Mouse (Mus musculus) G1E-ER4 (cell line): Measurements from ENCODE around the gene Hcar2. TPM values are rescaled to one million over a fixed set of nuclear protein-coding genes. Genes with fewer than 3 reads are reported as not detected.

Source experiments
- GATA1 ChIP-seq: IDR thresholded peaks from one replicate; pipeline ENCODE4 v1.8.0; 2012; ENCODE audit warnings: low read length, inconsistent platforms
- polyA plus RNA-seq: library from polyadenylated mRNA; stranded (reverse); fragments of >175 nt; gene quantifications from 2 replicates; pipeline ENCODE4 v1.2.3, GENCODE M21; 2012

The Hcar2 gene
- polyA plus RNA-seq = not detected in 2 replicates

DNA sequence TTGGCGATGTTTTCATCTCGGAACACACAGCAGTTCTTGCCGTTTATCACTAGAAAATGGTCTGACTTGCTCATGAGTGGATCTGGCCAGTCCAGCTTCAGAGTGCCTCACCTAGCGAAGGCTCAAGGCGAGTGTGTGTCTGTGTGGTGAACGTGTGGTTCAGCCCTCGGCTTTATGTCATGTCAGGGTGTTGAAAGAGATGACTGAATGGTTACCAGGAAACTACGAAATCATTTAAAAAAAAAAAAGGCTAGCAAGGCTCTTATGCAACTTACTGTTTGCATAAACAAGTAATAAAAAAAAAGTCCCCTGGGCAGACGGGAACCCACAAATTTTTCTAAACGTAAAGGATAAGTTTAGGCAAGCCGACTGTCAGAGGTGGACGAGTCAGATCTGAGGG is at the start of gene Hcar2:
Hcar2 (minus strand) TSS at position 135 of the 400 bp plus-strand sequence.
- no peak for TF ChIP-seq GATA1

DNA sequence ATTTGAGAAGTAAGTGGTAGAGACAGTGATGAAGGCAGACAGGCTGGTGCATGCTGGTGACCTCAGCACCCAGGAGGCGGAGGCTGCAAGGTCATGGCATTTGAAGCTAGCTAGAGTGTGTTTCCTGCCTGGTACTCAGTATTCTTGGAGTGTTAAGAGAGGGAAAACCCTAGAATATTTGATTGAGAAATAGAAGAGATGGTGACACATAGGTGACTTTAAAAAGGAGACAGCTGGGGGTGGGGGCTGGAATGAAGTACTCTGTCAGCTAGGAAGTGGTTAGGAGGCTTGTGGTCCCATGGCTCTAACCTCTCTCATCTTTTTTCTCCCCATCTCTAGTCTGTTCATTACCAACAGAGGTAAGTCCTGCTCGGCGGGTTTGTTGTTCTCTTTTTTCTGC is 49.6 kb upstream of the Hcar2 start:
- no peak for TF ChIP-seq GATA1

DNA sequence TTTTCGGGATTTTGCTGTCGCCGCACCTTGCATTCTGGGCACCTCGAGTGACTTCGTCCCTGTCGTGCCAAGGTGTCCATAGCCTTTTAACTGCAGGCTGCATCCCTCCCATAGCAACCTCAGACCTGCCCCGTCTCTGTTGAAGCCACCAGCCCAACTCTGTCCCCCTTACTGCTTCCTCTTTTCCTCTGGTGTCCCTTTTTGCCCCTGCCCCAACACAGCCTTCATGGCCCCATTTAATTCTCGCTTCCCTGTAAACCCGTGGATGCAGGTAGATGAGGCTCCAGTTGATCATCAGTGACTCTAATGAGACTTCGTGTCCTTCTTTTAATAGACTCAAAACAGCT is 42.3 kb upstream of the Hcar2 start:
- TF ChIP-seq GATA1 = no peak

DNA sequence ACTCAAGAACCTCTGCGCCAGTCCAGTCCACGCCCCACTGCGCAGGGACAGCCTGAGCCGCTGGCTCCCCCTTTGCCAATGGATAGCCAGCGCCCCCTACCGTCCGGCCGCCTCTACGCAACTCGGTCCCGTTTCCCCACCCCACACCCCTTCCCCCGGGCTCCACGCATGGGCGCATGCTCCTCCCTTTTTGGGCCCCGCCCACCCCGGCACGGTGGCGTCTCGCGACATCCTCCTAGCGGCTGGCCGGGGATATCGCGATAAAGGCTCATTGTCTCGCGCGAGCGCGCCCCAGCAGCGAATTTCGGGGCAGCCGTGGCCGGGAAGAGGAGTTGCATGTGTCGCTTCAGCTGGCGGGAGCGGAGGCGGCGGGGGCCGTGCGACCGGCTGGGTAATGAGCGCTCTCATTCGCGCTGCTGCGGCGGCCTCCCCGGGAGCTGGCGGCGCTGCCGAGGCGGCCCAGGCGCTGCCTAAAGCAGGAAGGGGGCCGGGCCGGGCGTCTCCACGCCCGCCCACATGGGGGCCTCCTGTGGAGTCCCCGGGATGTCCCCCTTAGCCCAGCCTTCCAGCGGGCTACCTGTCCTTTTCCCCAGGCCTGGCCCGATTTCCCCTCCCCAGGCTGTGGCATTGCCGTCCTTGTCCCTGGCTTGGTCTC is 41.8 kb upstream of the Hcar2 start, which contains the start of gene Denr:
Denr (plus strand) TSS at position 200 of the 655 bp plus-strand sequence.
- TF ChIP-seq GATA1 = no peak

DNA sequence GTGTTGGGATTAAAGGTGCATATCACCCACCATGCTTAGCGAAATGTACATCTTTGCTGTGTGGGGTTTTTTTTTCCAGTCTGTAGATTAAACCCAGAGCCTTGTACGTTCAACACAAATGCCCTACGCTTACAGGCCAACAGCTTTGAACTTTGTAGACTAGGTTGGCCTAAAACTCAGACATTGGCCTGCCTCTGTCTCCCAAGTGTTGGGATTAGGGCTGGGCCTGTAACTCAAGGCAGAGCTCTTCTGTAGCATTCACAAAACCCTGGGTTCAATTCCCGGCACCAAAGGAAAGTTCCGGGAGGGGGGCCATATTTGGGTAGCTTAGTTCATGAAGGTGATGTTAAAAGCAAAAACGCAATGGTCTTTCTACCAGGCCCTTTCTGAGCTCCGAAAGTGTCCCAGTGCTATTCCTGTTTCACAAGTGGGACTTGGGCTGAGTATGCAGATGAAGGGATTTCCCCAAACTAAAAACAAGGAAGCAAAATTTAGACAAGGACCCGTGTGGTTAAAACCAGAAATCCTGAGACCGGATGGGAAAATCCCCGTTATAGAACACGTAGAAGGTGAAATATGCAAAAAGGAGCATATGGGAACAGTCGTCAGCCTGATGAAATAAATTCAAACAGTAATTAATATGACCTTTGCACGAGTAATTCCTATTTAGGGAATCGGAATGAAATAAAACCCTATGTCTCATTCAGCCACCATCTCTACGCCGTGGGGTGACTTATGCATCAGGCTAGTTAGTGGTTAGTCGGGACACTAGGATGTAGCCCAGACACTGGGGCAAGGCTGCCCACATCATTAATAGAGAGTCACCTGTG is 41.1 kb upstream of the Hcar2 start:
- no peak for TF ChIP-seq GATA1

DNA sequence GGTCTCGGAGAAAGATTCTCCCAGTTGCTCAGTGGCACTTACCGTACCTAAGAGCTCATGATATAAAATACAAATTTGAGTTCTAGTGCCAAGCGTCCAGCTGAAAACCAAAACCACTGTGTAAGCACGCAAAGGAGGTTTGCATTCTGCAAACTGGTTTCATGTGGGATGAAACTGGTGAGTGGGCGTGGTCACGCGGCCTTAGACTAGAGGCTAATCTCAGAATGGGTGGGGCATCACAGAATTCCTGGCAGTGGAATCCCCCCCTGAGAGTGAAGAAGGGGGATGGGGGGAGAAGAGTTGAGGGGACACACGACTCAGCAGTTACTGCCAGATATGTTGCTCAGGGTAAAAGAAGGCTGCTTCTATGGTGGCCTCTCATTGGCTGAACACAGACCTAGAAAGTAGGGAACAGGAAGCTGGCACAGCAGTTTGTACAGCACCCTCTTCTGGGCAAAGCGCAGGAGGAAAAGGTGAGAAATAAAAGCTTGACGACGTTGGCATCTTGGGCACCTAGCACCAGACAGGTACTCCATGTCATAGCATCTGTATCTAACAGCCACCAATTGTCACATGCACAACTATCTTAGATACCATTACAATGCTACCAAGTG is 38.9 kb upstream of the Hcar2 start:
- TF ChIP-seq GATA1 = no peak

DNA sequence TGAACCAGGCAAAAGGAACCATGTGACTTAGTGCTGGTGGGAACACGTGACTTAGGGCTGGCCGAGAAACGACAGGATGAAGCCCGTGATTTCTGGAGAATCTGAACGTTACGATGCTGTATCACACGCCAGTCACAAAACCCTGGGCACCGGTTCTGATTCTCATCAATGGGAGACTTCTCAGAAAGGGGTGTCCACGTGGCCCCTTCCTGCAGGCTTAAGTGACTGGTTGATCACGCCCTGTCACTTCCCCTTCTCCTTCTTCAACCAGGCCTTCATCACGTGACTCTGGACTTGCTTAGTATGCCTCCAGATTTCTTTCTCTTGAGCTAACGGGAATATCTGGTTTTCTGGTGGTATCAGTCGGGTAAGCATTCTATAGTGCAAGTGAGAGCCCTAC is 32.1 kb upstream of the Hcar2 start:
- no peak for TF ChIP-seq GATA1

DNA sequence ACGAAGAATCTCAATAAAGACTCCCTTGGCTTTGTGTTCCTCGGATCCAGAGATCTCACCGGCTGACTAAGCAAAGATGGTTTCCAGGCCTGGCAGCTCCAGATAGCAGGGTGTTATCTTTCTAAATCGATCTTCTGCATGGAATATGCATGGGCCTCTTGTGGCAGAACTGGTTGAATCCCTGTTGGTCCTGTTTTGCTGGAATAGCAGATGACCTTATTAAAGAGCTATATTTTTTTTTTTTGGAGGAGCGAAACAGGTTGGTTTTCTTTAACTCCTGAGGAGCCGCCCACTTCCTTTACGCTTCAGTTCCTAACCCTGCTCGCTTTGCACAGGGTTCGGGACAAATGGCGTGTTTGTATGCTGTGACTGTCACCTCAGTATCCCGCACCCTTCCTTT is 31.1 kb upstream of the Hcar2 start:
- TF ChIP-seq GATA1 = no peak

DNA sequence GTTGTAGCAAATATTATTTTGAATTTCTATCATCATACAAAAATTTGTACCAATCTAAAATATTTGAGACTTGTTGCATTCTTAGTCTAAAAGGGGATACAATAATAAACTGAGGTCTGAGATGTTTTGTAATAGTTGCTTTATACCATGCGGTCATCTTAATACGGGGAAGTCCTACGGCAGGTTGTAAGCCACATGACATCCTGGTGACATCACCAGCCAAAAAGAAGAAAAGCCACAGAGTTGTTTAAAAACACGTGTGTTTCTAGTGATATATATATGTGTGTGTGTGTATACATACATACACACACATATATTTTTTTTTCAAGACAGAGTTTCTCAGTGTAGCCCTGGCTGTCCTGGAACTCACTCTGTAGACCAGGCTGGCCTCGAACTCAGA is 28.2 kb upstream of the Hcar2 start:
- TF ChIP-seq GATA1 = no peak

DNA sequence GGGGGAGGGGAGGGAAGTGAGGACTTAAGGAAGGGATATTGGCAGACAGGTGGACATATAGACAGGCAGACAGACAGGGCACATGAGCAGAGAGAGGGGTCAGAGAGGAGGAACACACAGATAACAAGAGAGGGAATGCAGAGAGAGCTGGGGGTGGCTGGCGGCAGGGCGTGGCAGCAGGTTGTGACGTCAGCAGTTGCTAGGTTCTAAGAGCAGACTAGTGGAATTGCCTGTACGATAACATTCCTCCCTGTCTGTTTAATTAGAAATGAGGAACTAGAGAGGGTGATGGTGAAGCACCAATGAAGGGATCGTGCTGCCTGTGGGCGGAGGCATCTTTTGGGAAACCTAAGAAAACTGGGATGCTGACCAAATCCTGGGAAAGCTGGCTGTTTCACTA is 26.4 kb upstream of the Hcar2 start:
- no peak for TF ChIP-seq GATA1

DNA sequence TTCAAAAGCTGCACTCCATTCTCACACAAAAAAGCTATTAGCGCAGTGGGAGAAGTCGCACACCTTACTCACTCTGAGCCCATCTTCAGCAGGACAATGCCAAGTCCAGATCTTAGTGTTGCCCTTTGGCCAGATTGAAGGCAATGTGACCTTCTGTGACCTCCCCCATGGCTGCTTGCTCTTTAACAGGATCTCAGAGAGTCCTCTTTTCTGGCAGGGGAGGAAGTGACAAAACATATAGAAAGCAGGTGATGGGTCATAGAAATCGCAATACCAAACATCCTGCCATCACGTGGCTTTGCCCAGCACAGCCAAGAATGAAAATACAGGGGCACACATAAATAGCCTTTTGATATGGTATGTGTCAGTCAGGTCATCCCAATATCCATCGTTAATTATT is 25.7 kb upstream of the Hcar2 start:
- no peak for TF ChIP-seq GATA1

DNA sequence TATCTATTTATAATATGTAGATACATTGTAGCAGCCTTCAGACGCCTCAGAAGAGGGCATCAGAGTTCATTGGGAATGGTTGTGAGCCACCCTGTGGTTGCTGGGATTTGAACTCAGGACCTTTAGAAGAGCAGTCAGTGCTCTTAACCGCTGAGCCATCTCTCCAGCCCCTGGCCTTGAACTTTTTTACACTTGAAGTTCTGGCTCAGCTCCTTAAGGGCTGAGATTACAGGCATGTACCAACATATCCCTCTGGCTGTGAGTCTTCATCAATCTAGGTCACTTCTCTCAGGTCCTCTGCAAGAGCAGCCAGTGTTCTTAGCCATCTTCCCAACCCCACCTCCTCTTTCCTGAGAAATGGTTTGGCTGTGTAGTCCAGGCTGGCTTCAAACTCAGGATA is 25.0 kb upstream of the Hcar2 start:
- TF ChIP-seq GATA1 = no peak

DNA sequence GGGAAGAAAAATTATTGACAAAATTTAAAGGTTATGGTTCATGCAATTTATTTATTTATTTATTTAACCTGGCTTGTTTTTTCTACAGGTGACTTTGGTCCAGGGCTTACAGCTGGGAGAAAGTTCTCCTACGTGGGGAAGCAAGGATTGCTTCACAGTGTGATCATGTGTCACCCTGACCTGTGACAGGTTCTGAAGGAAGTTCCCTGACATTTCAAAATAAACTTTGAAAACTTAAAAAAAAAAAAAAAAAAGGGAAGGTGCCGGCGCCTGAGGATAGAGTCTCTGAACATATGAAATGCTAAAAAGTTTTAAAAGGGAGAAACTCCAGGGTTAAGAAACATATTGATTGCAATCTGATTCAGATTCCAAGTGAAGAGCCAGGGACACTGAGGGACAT is 21.1 kb upstream of the Hcar2 start:
- TF ChIP-seq GATA1 = no peak

DNA sequence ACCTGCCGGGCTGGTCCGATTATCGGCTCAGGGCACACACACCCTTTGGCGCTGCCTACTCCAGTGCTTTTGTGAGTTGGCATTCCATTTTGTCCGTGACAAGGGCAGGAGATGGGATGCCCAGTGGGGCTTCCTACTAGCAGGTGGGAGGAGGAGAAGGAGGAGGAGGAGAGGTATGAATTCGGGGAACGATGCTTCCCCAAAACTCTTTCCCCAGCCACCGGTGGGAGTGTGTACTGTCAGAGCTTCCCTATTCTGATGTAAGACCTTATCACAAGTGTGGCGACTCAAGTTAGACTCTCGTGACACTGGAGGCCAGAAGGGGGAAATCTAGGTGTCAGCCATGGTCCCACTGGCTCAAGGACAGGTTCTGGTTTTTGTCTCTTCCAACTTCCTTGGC is 19.0 kb upstream of the Hcar2 start:
- no peak for TF ChIP-seq GATA1

DNA sequence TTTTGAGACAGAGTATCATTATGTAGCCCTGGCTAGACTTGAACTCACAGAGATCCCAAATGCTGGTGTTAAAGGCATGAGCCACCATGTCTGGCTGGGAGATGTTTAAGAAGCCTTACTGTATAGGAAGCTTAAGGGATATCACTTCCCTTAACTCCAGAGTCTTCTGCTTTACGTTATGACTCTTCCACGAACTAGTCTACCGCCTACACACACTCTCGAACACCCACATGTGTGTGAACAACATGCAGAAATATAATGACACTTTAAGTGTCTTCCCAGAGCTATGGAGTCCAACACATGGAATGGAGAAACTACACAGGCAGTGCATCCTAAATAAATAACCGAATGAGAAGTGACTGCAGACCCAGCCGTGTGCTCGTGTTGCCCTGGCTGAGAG is 18.6 kb upstream of the Hcar2 start:
- TF ChIP-seq GATA1 = no peak

DNA sequence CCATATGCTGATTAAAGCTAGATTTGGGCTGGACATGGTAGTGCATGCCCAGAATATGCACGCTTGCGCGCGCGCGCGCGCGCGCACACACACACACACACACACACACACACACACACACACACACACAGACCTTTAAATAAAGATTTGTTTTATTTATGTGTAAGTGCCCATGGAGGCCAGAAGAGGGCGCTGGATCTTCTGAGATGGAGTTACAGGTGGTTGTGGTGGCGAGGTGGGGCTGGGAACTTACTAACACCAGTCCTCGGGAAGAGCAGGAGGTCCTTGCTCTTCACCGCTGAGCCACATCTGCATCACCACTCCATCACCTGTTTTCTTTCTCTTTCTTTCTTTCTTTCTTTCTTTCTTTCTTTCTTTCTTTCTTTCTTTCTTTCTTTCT is 15.5 kb upstream of the Hcar2 start:
- TF ChIP-seq GATA1 = no peak

DNA sequence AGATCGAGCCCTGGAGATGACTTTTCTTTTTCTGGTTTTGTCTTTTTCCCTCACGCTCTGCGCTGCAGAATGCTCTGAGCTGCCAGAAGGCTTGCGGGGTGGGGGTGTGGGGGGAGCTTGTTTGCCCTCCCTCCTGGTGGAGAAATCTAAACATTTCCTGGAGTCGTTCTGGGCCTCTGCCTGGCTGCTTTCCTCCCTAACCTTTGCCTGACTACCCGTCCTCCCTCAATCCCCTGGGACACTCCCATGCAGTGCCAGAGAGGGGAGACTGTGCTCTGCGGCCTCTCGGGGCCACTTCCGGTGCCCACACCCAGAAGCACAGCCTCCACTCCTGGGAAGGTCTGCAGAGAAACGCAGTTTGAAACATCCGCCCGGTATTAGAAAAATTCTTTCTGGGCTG is 14.6 kb upstream of the Hcar2 start, which contains the start of gene Hcar1:
Hcar1 (minus strand) TSS at position 93 of the 400 bp plus-strand sequence.
- TF ChIP-seq GATA1 = no peak
